Mouse (Mus musculus): Measurements from ENCODE around the gene Oprd1.

DNA sequence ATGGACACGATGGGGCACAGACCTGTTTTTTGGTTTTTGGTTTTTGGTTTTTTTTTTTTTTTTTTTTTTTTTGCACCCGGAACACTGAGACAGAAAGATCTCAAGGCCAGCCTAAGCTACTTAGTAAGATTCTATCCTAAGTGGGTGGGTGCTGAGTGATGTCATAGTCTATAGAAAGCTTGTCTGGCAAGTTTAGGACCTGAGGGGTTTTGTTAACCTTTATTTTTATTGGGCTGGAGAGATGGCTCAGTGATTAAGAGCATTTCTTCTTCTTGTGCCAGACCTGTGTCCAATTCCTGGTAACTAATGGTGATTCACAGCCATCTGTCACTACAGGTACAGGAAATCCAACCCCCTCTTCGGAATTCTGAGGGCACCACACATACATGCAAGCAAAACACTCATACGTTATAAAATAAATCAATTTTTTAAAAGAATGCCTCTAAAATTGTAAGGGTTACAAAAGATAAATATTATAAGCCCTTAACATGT is 63.7 kb downstream of the Oprd1 start:
- TF ChIP-seq POLR2A (IDR thresholded peaks at IDR 0.05; ENCODE audit: low read depth, low read length) (no peak), CTCF (IDR thresholded peaks at IDR 0.05; ENCODE audit: extremely low read depth, insufficient read length, insufficient replicate concordance, low read depth, low read length) (no peak)
